Mouse (Mus musculus) spleen, adult 2 months (tissue): Measurements from ENCODE around the gene Pdhb. TPM values are rescaled to one million over a fixed set of nuclear protein-coding genes. Genes with fewer than 3 reads are reported as not detected.

ENCODE experiments used
- DNase-seq, 2 experiments: peaks; one replicate each; pipeline versions ENCODE4 v3.0.0 to v3.0.0-alpha.2; 2012 to 2021; ENCODE audit warnings: low spot score in 2 of 2, low read depth in 1 of 2
- H3K27ac ChIP-seq: fragments of 200-500 bp; 2 replicates; pipeline ENCODE4 v1.5.1; 2012; ENCODE audit warnings: low read length, inconsistent platforms; ENCODE audit not compliant: insufficient read depth
- H3K27me3 ChIP-seq: fragments of 200-500 bp; 2 replicates; pipeline ENCODE4 v1.6.1; 2012; ENCODE audit warnings: mild to moderate bottlenecking, moderate library complexity, low read length, inconsistent platforms; ENCODE audit not compliant: control insufficient read depth, insufficient read depth
- H3K36me3 ChIP-seq: fragments of 200-500 bp; 2 replicates; pipeline ENCODE4 v1.6.1; 2012; ENCODE audit warnings: mild to moderate bottlenecking, low read length, inconsistent platforms; ENCODE audit not compliant: control insufficient read depth, insufficient read depth
- H3K4me1 ChIP-seq: fragments of 200-500 bp; 2 replicates; pipeline ENCODE4 v1.6.1; 2011; ENCODE audit warnings: inconsistent platforms; ENCODE audit not compliant: control insufficient read depth, insufficient read depth, insufficient read length
- H3K4me3 ChIP-seq: fragments of 200-500 bp; 2 replicates; pipeline ENCODE4 v1.5.1; 2011; ENCODE audit warnings: mild to moderate bottlenecking, inconsistent platforms; ENCODE audit not compliant: insufficient read depth, insufficient read length; ENCODE audit errors: extremely low read depth
- CTCF ChIP-seq: fragments of 200-500 bp; IDR thresholded peaks from 2 replicates; pipeline ENCODE4 v1.5.1; 2011; ENCODE audit warnings: mild to moderate bottlenecking, inconsistent platforms; ENCODE audit not compliant: insufficient read depth, insufficient read length, insufficient replicate concordance; ENCODE audit errors: extremely low read depth
- POLR2A ChIP-seq: fragments of 200-500 bp; IDR thresholded peaks from 2 replicates; pipeline ENCODE4 v1.6.1; 2011; ENCODE audit warnings: low read depth, low read length, inconsistent platforms
- WGBS: fragments of 180-500 bp; shearing (Covaris S2); methylation state at CpG from one replicate; pipeline ENCODE4 v1.1.7; 2018; 5-methylcytosine and 5-hydroxymethylcytosine counted together
- polyA plus RNA-seq: library from polyadenylated mRNA; depleted of rRNA; stranded (reverse); fragments of >200 nt; gene quantifications from 2 replicates; pipeline ENCODE4 v1.2.3, GENCODE M21; 2012

Pdhb gene
- polyA plus RNA-seq, 1 experiment: 21.9 TPM

- Histone ChIP-seq H3K27me3 (no peaks in the 10 kb centered on the region), H3K4me1 (no peaks in the 10 kb centered on the region), H3K27ac (no peak overlapping the region), H3K36me3 (peaks cover 62% of the 10 kb centered on the region), H3K4me3 (no peak overlapping the region)
- no peak for DNase-seq
- TF ChIP-seq POLR2A: no peak
- no peak for TF ChIP-seq CTCF
- 94% methylated on average over 8 of the region's 8 CpGs for WGBS
Observed at GRCm38 (mm10) chr14:8148842-8149241, 24.0 kb downstream of the Pdhb start.

- 91% methylated on average over 11 of the region's 11 CpGs for WGBS
- H3K36me3 ChIP-seq: peaks cover 59% of the 10 kb centered on the region
Observed at GRCm38 (mm10) chr14:8146611-8147223, 26.1 kb downstream of the Pdhb start.

GRCm38 (mm10) chr14:8145594-8146558 is 26.9 kb downstream of the Pdhb start:
- no peak overlapping the region for H3K4me3 ChIP-seq
- H3K27ac ChIP-seq: no peak overlapping the region
- H3K27me3 ChIP-seq: no peaks in the 10 kb centered on the region
- TF ChIP-seq CTCF (no peak), POLR2A (no peak)
- H3K4me1 ChIP-seq: no peaks in the 10 kb centered on the region
- H3K36me3 ChIP-seq: peaks cover 58% of the 10 kb centered on the region
- 91% methylated on average over 13 of the region's 13 CpGs for WGBS
- no peak for DNase-seq

More at GRCm38 (mm10) chr14:8146611-8147223, 26.1 kb downstream of the Pdhb start:
- DNase-seq: no peak
- Histone ChIP-seq H3K27me3 (no peaks in the 10 kb centered on the region), H3K4me1 (no peaks in the 10 kb centered on the region), H3K27ac (no peak overlapping the region), H3K4me3 (no peak overlapping the region)
- TF ChIP-seq POLR2A (no peak), CTCF (no peak)

GRCm38 (mm10) chr14:8141131-8141530 is 31.7 kb downstream of the Pdhb start:
- TF ChIP-seq POLR2A (no peak), CTCF (no peak)
- Histone ChIP-seq H3K36me3 (peaks cover 49% of the 10 kb centered on the region), H3K27me3 (no peaks in the 10 kb centered on the region), H3K4me3 (no peak overlapping the region), H3K27ac (peak overlapping the region; percentile 39; the same call in 1 of the 2 replicates), H3K4me1 (peaks cover 4% of the 10 kb centered on the region; the same call in 1 of the 2 replicates)
- no peak for DNase-seq
- WGBS: 27% methylated on average over 2 of the region's 2 CpGs

- DNase-seq: peak in 1 of 2 experiments; percentile 40
- TF ChIP-seq CTCF: no peak
- TF ChIP-seq POLR2A: no peak
- Histone ChIP-seq H3K27me3 (no peaks in the 10 kb centered on the region), H3K4me3 (no peak overlapping the region), H3K36me3 (peaks cover 43% of the 10 kb centered on the region), H3K27ac (peak overlapping the region; percentile 82), H3K4me1 (peaks cover 4% of the 10 kb centered on the region; the same call in 1 of the 2 replicates)
- 72% methylated on average over 23 of the region's 23 CpGs for WGBS
Observed at GRCm38 (mm10) chr14:8139724-8140710, 32.8 kb downstream of the Pdhb start.

- 89% methylated on average over 3 of the region's 3 CpGs for WGBS
- H3K27me3 ChIP-seq: no peaks in the 10 kb centered on the region
- H3K27ac ChIP-seq: no peak overlapping the region
- TF ChIP-seq CTCF (no peak), POLR2A (no peak)
- H3K4me1 ChIP-seq: peaks cover 13% of the 10 kb centered on the region; the same call in 1 of the 2 replicates
- peaks cover 25% of the 10 kb centered on the region for H3K36me3 ChIP-seq
- no peak for DNase-seq
- no peak overlapping the region for H3K4me3 ChIP-seq
Observed at GRCm38 (mm10) chr14:8135130-8135529, 37.7 kb downstream of the Pdhb start.
